Mouse (Mus musculus): ENCODE measurements around the gene Olfr571. TPM values are rescaled to one million over a fixed set of nuclear protein-coding genes. Genes with fewer than 3 reads are reported as not detected.

Olfr571 gene
- polyA plus RNA-seq, 1 experiment from 2014 or later, result not detected

DNA sequence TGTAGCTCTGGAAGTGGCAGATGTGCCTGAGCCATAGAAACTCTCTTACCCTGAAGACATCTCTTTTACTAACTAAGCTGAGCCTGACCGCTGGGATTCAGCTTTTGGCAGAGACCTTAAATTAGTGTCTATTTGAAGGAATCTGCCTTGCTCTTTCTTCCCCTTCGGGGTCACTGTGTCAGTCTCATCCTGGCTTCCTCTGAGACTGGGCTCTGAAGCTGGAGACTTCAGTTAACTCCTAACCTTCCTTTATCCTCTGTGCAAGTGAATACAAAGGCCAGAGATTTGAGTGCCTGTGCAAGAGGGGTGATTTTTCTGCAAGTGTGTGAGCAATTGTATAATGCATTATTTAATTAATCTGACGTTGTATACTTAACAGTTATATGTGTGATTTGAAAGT, 26.6 kb downstream of the Olfr571 start, which contains the start of gene Olfr569:
Gene Olfr569 (minus strand): TSS at position 101 of the 400 bp plus-strand sequence.
- WGBS, result 63% methylated on average over 3 of the region's 3 CpGs
- ATAC-seq (no peak), DNase-seq (ENCODE audit: low spot score) (no peak)
- Histone ChIP-seq H3K36me3 (ENCODE audit: insufficient read depth, low read length) (no peaks in the 10 kb centered on the region), H3K4me3 (ENCODE audit: low read depth, low read length) (no peak within 1 kb of the TSS), H3K27me3 (replicated peaks; ENCODE audit: insufficient read depth, low read length) (no peaks in the 10 kb centered on the region), H3K9ac (replicated peaks; ENCODE audit: low read depth) (no peak within 1 kb of the TSS), H3K27ac (ENCODE audit: low read length) (no peak within 1 kb of the TSS), H3K4me2 (replicated peaks; ENCODE audit: low read depth, low read length) (no peak within 1 kb of the TSS), H3K9me3 (ENCODE audit: low read length) (no peaks in the 10 kb centered on the region), H3K4me1 (ENCODE audit: insufficient read depth, low read depth, low read length) (no peaks in the 10 kb centered on the region)
- no peak for TF ChIP-seq EP300 (IDR thresholded peaks at IDR 0.05)
- TF ChIP-seq CTCF (IDR thresholded peaks at IDR 0.05), result no peak

DNA sequence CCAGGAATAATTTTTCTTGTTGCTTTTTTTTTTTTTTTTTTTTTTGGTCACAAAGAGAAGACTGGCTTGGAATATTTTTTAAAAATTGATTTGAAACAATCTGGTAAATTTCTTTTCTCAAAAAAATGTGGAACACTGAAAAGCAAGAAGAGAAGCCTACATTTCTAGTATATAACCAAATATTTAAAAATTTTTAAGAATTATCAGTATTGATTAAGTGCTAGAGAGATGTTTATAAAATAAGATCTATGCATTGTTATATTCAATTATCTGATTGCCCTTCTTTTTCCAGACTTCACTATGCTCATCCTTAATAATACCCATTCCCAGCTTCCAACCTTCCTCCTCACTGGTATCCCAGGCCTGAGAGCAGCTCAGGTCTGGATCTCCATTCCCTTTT, 40.5 kb downstream of the Olfr571 start, which contains the start of gene Olfr568:
Gene Olfr568 (plus strand): TSS at position 301 of the 400 bp plus-strand sequence.
- no peak within 1 kb of the TSS for H3K9ac ChIP-seq (replicated peaks; ENCODE audit: low read depth)
- TF ChIP-seq CTCF (IDR thresholded peaks at IDR 0.05), result no peak
- no peak for DNase-seq (ENCODE audit: low spot score)
- no peaks in the 10 kb centered on the region for H3K36me3 ChIP-seq (ENCODE audit: insufficient read depth, low read length)
- no peak for ATAC-seq
- H3K27me3 ChIP-seq (replicated peaks; ENCODE audit: insufficient read depth, low read length), result no peaks in the 10 kb centered on the region
- no peaks in the 10 kb centered on the region for H3K9me3 ChIP-seq (ENCODE audit: low read length)
- no peak within 1 kb of the TSS for H3K4me3 ChIP-seq (ENCODE audit: low read depth, low read length)
- H3K4me1 ChIP-seq (ENCODE audit: insufficient read depth, low read depth, low read length), result no peaks in the 10 kb centered on the region
- H3K4me2 ChIP-seq (replicated peaks; ENCODE audit: low read depth, low read length), result no peak within 1 kb of the TSS
- no peak within 1 kb of the TSS for H3K27ac ChIP-seq (ENCODE audit: low read length)

DNA sequence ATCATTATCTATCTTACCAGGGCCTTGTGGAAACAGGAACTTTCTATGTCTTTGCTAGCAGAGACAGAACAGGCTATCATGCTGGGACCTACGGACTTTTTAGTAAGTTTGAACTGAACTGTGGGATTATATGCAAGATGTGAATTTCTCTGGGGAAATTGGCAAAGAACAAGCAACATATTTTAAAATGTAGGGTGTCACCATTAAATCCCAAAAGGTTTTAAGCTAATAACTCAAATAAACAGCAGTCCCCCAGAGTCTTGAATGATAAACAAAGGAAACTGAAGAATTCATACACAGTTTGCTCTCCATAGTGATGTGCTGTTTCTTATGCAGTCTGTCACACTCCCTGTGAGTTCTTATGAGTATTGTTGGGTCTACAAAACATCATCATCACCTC, 58.7 kb downstream of the Olfr571 start, which contains the start of gene Olfr566:
Gene Olfr566 (minus strand): TSS at position 101 of the 400 bp plus-strand sequence.
- Histone ChIP-seq H3K4me3 (ENCODE audit: low read depth, low read length) (no peak within 1 kb of the TSS), H3K4me1 (ENCODE audit: insufficient read depth, low read depth, low read length) (no peaks in the 10 kb centered on the region), H3K4me2 (replicated peaks; ENCODE audit: low read depth, low read length) (no peak within 1 kb of the TSS), H3K9me3 (ENCODE audit: low read length) (no peaks in the 10 kb centered on the region), H3K9ac (replicated peaks; ENCODE audit: low read depth) (no peak within 1 kb of the TSS), H3K27ac (ENCODE audit: low read length) (no peak within 1 kb of the TSS), H3K36me3 (ENCODE audit: insufficient read depth, low read length) (no peaks in the 10 kb centered on the region), H3K27me3 (replicated peaks; ENCODE audit: insufficient read depth, low read length) (no peaks in the 10 kb centered on the region)
- TF ChIP-seq EP300 (IDR thresholded peaks at IDR 0.05) (no peak), CTCF (IDR thresholded peaks at IDR 0.05) (no peak)
- no peak for ATAC-seq
- 81% methylated on average over 1 of the region's 1 CpGs for WGBS
- DNase-seq (ENCODE audit: low spot score), result no peak

DNA sequence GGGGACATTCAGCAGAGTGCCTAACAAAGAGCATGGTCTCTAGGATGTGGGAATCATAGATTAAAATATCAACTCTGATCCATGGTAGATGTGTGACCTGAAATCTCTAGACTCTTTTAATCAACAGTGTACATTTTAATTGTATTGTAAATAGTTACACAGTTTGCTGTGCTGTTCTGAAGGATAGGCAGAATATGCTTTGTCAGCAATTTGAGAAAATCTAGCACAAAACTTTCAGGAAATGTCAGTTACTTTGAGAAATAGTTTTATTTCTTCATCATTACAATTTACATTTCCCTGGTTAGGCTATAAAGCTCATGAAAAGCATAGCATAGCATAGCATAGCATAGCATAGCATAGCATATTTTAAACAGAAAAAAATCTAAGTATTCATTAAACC, 61.5 kb downstream of the Olfr571 start:
- no peaks in the 10 kb centered on the region for H3K9me3 ChIP-seq (ENCODE audit: low read length)
- H3K4me3 ChIP-seq (ENCODE audit: low read depth, low read length), result no peak overlapping the region
- H3K4me1 ChIP-seq (ENCODE audit: insufficient read depth, low read depth, low read length), result no peaks in the 10 kb centered on the region
- H3K4me2 ChIP-seq (replicated peaks; ENCODE audit: low read depth, low read length), result no peak overlapping the region
- no peak for ATAC-seq
- no peak overlapping the region for H3K27ac ChIP-seq (ENCODE audit: low read length)
- TF ChIP-seq CTCF (IDR thresholded peaks at IDR 0.05), result no peak
- TF ChIP-seq EP300 (IDR thresholded peaks at IDR 0.05), result no peak
- H3K27me3 ChIP-seq (replicated peaks; ENCODE audit: insufficient read depth, low read length), result no peaks in the 10 kb centered on the region
- no peak overlapping the region for H3K9ac ChIP-seq (replicated peaks; ENCODE audit: low read depth)
- no peaks in the 10 kb centered on the region for H3K36me3 ChIP-seq (ENCODE audit: insufficient read depth, low read length)
- DNase-seq (ENCODE audit: low spot score), result no peak

Other genes with a start within 250 kb of the Olfr571 start
- 11.6 and 13.2 TPM in 2 replicates for gene Trim68, start 230.2 kb downstream of the Olfr571 start, polyA plus RNA-seq (2015; fragmentation: Nextera tagmentation; extraction: Ambion mirVana)
- gene Olfr557, start 221.6 kb downstream of the Olfr571 start, polyA plus RNA-seq (2015; fragmentation: Nextera tagmentation; extraction: Ambion mirVana), result not detected in 2 replicates
- 0.13 and 0.16 TPM in 2 replicates for gene Olfr558, start 215.3 kb downstream of the Olfr571 start, polyA plus RNA-seq (2015; fragmentation: Nextera tagmentation; extraction: Ambion mirVana)
- not detected in 2 replicates for gene Olfr33, start 198.5 kb downstream of the Olfr571 start, polyA plus RNA-seq (2015; fragmentation: Nextera tagmentation; extraction: Ambion mirVana)
- not detected in 2 replicates for gene Olfr559, start 190.0 kb downstream of the Olfr571 start, polyA plus RNA-seq (2015; fragmentation: Nextera tagmentation; extraction: Ambion mirVana)
- gene Olfr560, start 158.2 kb downstream of the Olfr571 start, polyA plus RNA-seq (2015; fragmentation: Nextera tagmentation; extraction: Ambion mirVana), result not detected in 2 replicates
- gene Olfr78, start 158.1 kb downstream of the Olfr571 start, polyA plus RNA-seq (2015; fragmentation: Nextera tagmentation; extraction: Ambion mirVana), result 0.04 and 0.12 TPM in 2 replicates
- gene Olfr561, start 146.3 kb downstream of the Olfr571 start, polyA plus RNA-seq (2015; fragmentation: Nextera tagmentation; extraction: Ambion mirVana), result not detected in 2 replicates
- gene Olfr564, start 114.1 kb downstream of the Olfr571 start, polyA plus RNA-seq (2015; fragmentation: Nextera tagmentation; extraction: Ambion mirVana), result not detected in 2 replicates
- not detected in 2 replicates for gene Olfr566, start 58.8 kb downstream of the Olfr571 start, polyA plus RNA-seq (2015; fragmentation: Nextera tagmentation; extraction: Ambion mirVana)
- not detected in 2 replicates for gene Olfr568, start 40.4 kb downstream of the Olfr571 start, polyA plus RNA-seq (2015; fragmentation: Nextera tagmentation; extraction: Ambion mirVana)
- not detected in 2 replicates for gene Olfr569, start 26.7 kb downstream of the Olfr571 start, polyA plus RNA-seq (2015; fragmentation: Nextera tagmentation; extraction: Ambion mirVana)
- not detected in 2 replicates for gene Olfr570, start 23.0 kb downstream of the Olfr571 start, polyA plus RNA-seq (2015; fragmentation: Nextera tagmentation; extraction: Ambion mirVana)
- not detected in 2 replicates for gene Olfr572, start 6.9 kb upstream of the Olfr571 start, polyA plus RNA-seq (2015; fragmentation: Nextera tagmentation; extraction: Ambion mirVana)
- gene Olfr573-ps1, start 25.0 kb upstream of the Olfr571 start, polyA plus RNA-seq (2015; fragmentation: Nextera tagmentation; extraction: Ambion mirVana), result not detected in 2 replicates
- gene Olfr574, start 30.9 kb upstream of the Olfr571 start, polyA plus RNA-seq (2015; fragmentation: Nextera tagmentation; extraction: Ambion mirVana), result not detected in 2 replicates
- gene Olfr575, start 41.2 kb upstream of the Olfr571 start, polyA plus RNA-seq (2015; fragmentation: Nextera tagmentation; extraction: Ambion mirVana), result not detected in 2 replicates
- not detected in 2 replicates for gene Olfr576, start 45.1 kb upstream of the Olfr571 start, polyA plus RNA-seq (2015; fragmentation: Nextera tagmentation; extraction: Ambion mirVana)
- not detected in 2 replicates for gene Olfr577, start 58.4 kb upstream of the Olfr571 start, polyA plus RNA-seq (2015; fragmentation: Nextera tagmentation; extraction: Ambion mirVana)
- gene Olfr578, start 71.8 kb upstream of the Olfr571 start, polyA plus RNA-seq (2015; fragmentation: Nextera tagmentation; extraction: Ambion mirVana), result not detected in 2 replicates
- gene Olfr582, start 120.5 kb upstream of the Olfr571 start, polyA plus RNA-seq (2015; fragmentation: Nextera tagmentation; extraction: Ambion mirVana), result not detected in 2 replicates
- not detected in 2 replicates for gene Olfr583, start 133.8 kb upstream of the Olfr571 start, polyA plus RNA-seq (2015; fragmentation: Nextera tagmentation; extraction: Ambion mirVana)
- not detected in 2 replicates for gene Olfr584, start 164.3 kb upstream of the Olfr571 start, polyA plus RNA-seq (2015; fragmentation: Nextera tagmentation; extraction: Ambion mirVana)
- gene Olfr585, start 180.2 kb upstream of the Olfr571 start, polyA plus RNA-seq (2015; fragmentation: Nextera tagmentation; extraction: Ambion mirVana), result not detected in 2 replicates
- not detected in 2 replicates for gene Olfr586, start 208.1 kb upstream of the Olfr571 start, polyA plus RNA-seq (2015; fragmentation: Nextera tagmentation; extraction: Ambion mirVana)
- gene Olfr588-ps1, start 223.3 kb upstream of the Olfr571 start, polyA plus RNA-seq (2015; fragmentation: Nextera tagmentation; extraction: Ambion mirVana), result not detected in 2 replicates
- not detected in 2 replicates for gene Olfr589, start 238.8 kb upstream of the Olfr571 start, polyA plus RNA-seq (2015; fragmentation: Nextera tagmentation; extraction: Ambion mirVana)